Comparison of ENCODE assay signal across 15 mouse cellular contexts in the genomic region with DNA sequence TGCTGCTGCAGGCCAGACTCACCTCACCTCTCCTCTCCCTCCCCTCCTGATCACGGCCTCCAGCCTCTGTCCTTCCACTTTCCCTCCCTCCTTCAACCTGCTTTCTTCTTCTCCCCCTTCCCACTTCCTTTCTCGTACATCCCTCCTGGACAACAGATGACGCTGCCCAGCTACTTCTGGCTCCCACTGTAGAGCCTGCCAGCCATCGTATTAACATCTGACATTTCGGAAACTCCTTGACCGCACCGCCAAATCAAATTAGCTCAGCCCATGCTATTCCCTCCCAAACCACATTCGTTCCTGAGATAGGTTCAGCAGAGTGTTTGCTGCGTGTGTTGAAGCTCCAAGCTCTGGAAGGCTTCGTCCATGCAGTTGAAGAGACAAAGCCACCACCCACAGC.
"Had no signal": no experiment of that assay in that cellular context is flagged by ENCODE, and none has a peak within 500 bp of the region (broad histone marks: within the 10 kb centered on the region; RNA-seq: fewer than 3 reads in every experiment).

No protein-coding gene starts in this region.

- H3K36me3 ChIP-seq: midbrain, embryonic 10.5 days; midbrain, embryonic 12.5 days; neural tube, embryonic 13.5 days; stomach, embryonic 15.5 days had no signal

- H3K27ac ChIP-seq: midbrain, embryonic 10.5 days; midbrain, embryonic 12.5 days; neural tube, embryonic 13.5 days; stomach, embryonic 15.5 days; stomach, postnatal 0 days had no signal

- H3K27me3 ChIP-seq: midbrain, embryonic 12.5 days; neural tube, embryonic 13.5 days; stomach, embryonic 15.5 days had no signal

- H3K9ac ChIP-seq: lung, embryonic 14.5 days; midbrain, embryonic 12.5 days; neural tube, embryonic 13.5 days; stomach, embryonic 15.5 days had no signal

- DNase-seq: lung, adult 18-20 months; lung, embryonic 14.5 days; lung, postnatal 10 days; lung, postnatal 4 days; midbrain, embryonic 14.5 days; right cerebral cortex, postnatal 14 days; thymus, adult 2 months; thymus, postnatal 25 days; thymus, postnatal 4 days had no signal

- H3K4me2 ChIP-seq: lung, embryonic 14.5 days; midbrain, embryonic 12.5 days; neural tube, embryonic 13.5 days; stomach, embryonic 15.5 days had no signal

- H3K4me3 ChIP-seq: midbrain, embryonic 10.5 days; midbrain, embryonic 12.5 days; myocyte; neural tube, embryonic 13.5 days; stomach, embryonic 15.5 days had no signal

- H3K9me3 ChIP-seq: midbrain, embryonic 10.5 days; midbrain, embryonic 12.5 days; neural tube, embryonic 13.5 days; stomach, embryonic 15.5 days had no signal
